Mouse (Mus musculus): ENCODE measurements around the gene Pik3c2g.

DNA sequence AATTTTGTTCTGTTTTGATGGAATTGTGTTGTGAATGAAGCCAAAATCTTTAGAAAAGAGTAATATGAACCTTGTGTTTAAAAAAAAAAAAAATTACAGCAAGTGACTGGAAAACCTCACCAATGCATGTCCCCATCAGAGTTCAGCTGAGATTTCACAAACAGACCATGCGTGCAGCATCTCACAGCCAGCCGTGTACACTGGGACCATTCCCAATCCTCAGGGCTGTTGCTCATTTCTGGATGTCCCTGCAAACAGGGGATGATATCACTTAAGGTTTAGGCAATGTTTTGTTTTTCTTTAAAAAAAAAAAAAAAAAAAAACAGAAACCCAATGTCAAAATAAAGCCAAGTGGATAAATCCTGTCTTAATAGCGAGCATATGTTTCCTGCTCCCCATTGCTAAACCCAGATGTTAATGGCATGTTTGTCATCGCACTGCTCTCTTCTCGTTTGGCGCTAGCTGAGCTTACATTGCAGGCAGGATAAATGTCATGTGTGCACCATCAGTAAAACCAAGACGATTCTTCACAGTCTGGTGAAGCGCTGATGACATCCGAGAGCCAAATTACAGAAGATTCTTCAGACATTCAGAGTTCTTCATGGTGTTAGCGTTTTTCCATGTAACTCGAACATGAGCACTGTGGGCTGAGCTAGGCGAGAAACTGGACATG is 322.1 kb downstream of the Pik3c2g start:
- TF ChIP-seq CTCF (IDR thresholded peaks at IDR 0.05) (no peak), EP300 (IDR thresholded peaks at IDR 0.05; ENCODE audit: insufficient read depth, low read depth, low read length) (no peak), POLR2A (IDR thresholded peaks at IDR 0.05; ENCODE audit: insufficient read depth, low read depth, low read length) (no peak)
